Mouse (Mus musculus): ENCODE results near the gene 3110009E18Rik. TPM values are rescaled to one million over a fixed set of nuclear protein-coding genes. Genes with fewer than 3 reads are reported as not detected.

3110009E18Rik gene
- total and polyA plus RNA-seq, 3 experiments: 15.1 to 16.5 TPM; not detected in 1

DNA sequence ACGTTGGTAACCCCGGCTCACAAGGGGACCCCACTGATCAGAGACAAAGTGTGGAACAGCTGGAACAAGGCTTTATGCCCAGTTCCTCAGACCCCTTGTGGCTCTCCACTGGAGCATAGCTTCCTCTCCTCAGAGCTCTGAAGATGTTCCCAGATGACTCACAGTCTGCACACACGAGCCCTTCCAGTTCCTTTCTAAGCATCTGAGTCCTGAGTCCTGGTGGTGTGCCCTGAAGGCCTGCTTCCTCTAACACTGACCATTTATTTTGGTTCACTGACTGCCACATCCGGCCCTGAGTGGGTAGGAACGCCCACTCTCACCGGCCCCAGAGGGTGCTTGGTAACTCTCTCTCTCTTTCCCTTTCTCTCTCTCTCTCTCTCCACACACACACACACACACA, 21.5 kb upstream of the 3110009E18Rik start:
- no peak overlapping the region for H3K9ac ChIP-seq (ENCODE audit: control insufficient read depth, low read depth, low read length, poor library complexity, severe bottlenecking)
- DNase-seq (ENCODE audit: low read depth, low spot score): no peak
- no peaks in the 10 kb centered on the region for H3K79me2 ChIP-seq (ENCODE audit: control insufficient read depth, insufficient read depth, low read length, poor library complexity)
- H3K4me3 ChIP-seq (ENCODE audit: control insufficient read depth in 1 of 2, insufficient read depth in 1 of 2, low read depth in 2 of 2, low read length in 2 of 2): no peak overlapping the region
- H3K36me3 ChIP-seq (ENCODE audit: control insufficient read depth in 1 of 2, insufficient read depth in 2 of 2, low read length in 2 of 2): peaks cover 0 to 2% of the 10 kb centered on the region in 2 experiments; a peak in 1 of 4 replicates
- no peaks in the 10 kb centered on the region for H3K9me3 ChIP-seq (replicated peaks; ENCODE audit: insufficient read depth, low read length)
- peaks cover 0 to 15% of the 10 kb centered on the region in 2 experiments; a peak in 3 of 4 replicates for H3K4me1 ChIP-seq (ENCODE audit: control insufficient read depth in 1 of 2, insufficient read depth in 2 of 2, low read length in 2 of 2)
- no peak overlapping the region for H3K27ac ChIP-seq (ENCODE audit: control insufficient read depth, low read depth, low read length)
- no peaks in the 10 kb centered on the region for H3K27me3 ChIP-seq (ENCODE audit: control insufficient read depth in 1 of 2, insufficient read depth in 2 of 2, low read length in 2 of 2)
- TF ChIP-seq JUND (IDR thresholded peaks at IDR 0.05; ENCODE audit: low read depth, low read length) (no peak), POLR2AphosphoS2 (IDR thresholded peaks at IDR 0.05; ENCODE audit: low read length) (no peak), TCF12 (IDR thresholded peaks at IDR 0.05; ENCODE audit: low read depth, low read length) (no peak), TAL1 (IDR thresholded peaks at IDR 0.05; ENCODE audit: low read length) (no peak)

DNA sequence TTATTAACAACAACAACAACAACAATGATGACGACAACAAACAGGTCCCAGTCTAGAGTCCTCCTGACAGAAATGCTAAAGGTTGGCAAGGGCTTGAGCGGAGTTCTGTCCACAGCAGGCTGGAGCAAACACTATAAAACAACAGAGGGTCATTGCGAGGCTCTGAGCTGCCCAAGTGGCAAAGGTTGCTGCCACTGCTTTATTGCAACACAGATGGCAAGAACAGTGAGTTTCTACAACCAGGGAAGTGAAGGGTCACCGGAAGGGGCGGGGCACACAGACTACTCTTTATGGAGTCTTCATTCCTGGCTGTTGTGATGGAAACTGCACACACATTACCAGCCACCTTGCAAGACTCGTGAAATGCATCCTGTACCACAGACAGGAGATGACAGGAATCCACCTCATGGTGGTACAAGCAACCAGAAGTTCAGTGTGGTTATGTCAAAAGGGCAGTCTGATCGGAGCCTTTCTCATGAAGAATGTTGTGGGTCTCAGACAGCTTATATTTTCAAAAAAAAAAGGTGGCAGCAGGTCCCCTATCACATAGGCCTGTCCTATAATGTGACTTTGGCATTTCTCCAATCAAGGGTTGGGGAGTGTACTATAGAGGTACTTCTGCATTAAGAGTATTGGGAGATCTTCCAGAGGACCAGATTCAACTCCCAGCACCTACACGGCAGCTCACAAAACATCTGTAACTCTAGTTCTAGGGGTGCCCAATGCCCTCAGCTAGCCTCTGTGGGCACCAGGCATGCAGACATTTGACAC, 20.3 kb upstream of the 3110009E18Rik start:
- Histone ChIP-seq H3K4me1 (ENCODE audit: control insufficient read depth in 1 of 2, insufficient read depth in 2 of 2, low read length in 2 of 2) (peaks cover 3 to 14% of the 10 kb centered on the region in 2 experiments), H3K9ac (ENCODE audit: control insufficient read depth, low read depth, low read length, poor library complexity, severe bottlenecking) (no peak overlapping the region), H3K36me3 (ENCODE audit: control insufficient read depth in 1 of 2, insufficient read depth in 2 of 2, low read length in 2 of 2) (peaks cover 0 to 8% of the 10 kb centered on the region in 2 experiments; a peak in 2 of 4 replicates), H3K4me3 (ENCODE audit: control insufficient read depth in 1 of 2, insufficient read depth in 1 of 2, low read depth in 2 of 2, low read length in 2 of 2) (no peak overlapping the region), H3K9me3 (replicated peaks; ENCODE audit: insufficient read depth, low read length) (no peaks in the 10 kb centered on the region), H3K27me3 (ENCODE audit: control insufficient read depth in 1 of 2, insufficient read depth in 2 of 2, low read length in 2 of 2) (no peaks in the 10 kb centered on the region), H3K27ac (ENCODE audit: control insufficient read depth, low read depth, low read length) (no peak overlapping the region), H3K79me2 (ENCODE audit: control insufficient read depth, insufficient read depth, low read length, poor library complexity) (no peaks in the 10 kb centered on the region)
- TF ChIP-seq HCFC1 (IDR thresholded peaks at IDR 0.05; ENCODE audit: low read depth, low read length) (no peak), CHD2 (IDR thresholded peaks at IDR 0.05; ENCODE audit: low read length) (no peak), NELFE (IDR thresholded peaks at IDR 0.05; ENCODE audit: low read depth, low read length) (no peak), JUND (IDR thresholded peaks at IDR 0.05; ENCODE audit: low read depth, low read length) (no peak)
- DNase-seq (ENCODE audit: low read depth, low spot score): peak; percentile 59

DNA sequence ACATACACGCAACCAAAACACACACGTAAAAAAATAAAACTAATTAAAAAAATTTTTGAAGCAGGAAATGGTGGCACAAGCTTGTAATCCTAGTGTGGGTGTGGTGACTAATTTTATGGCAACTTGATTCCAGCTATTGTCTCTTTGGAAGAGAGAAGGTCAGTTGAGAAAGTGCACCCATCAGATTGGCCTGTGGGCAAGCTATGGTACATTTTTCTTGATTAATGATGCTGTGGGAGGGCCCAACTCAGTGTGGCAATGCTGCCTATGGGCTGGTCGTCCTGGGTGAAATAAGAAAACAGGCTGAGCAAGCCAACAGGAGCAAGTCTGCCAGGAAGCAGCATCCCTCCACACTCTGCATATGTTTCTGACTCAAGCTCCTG, 19.8 kb upstream of the 3110009E18Rik start:
- H3K27me3 ChIP-seq (ENCODE audit: control insufficient read depth in 1 of 2, insufficient read depth in 2 of 2, low read length in 2 of 2): no peaks in the 10 kb centered on the region
- DNase-seq (ENCODE audit: low read depth, low spot score): no peak

More for the DNA sequence above, 19.8 kb upstream of the 3110009E18Rik start:
- Histone ChIP-seq H3K27ac (ENCODE audit: control insufficient read depth, low read depth, low read length) (no peak overlapping the region), H3K79me2 (ENCODE audit: control insufficient read depth, insufficient read depth, low read length, poor library complexity) (no peaks in the 10 kb centered on the region), H3K36me3 (ENCODE audit: control insufficient read depth in 1 of 2, insufficient read depth in 2 of 2, low read length in 2 of 2) (peaks cover 0 to 11% of the 10 kb centered on the region in 2 experiments; a peak in 2 of 4 replicates), H3K9ac (ENCODE audit: control insufficient read depth, low read depth, low read length, poor library complexity, severe bottlenecking) (no peak overlapping the region), H3K4me1 (ENCODE audit: control insufficient read depth in 1 of 2, insufficient read depth in 2 of 2, low read length in 2 of 2) (peaks cover 4 to 16% of the 10 kb centered on the region in 2 experiments; a peak in 3 of 4 replicates), H3K4me3 (ENCODE audit: control insufficient read depth in 1 of 2, insufficient read depth in 1 of 2, low read depth in 2 of 2, low read length in 2 of 2) (no peak overlapping the region), H3K9me3 (replicated peaks; ENCODE audit: insufficient read depth, low read length) (no peaks in the 10 kb centered on the region)
- TF ChIP-seq CTCF (IDR thresholded peaks at IDR 0.05 in 2 of 3, conservative IDR thresholded peaks at IDR 0.05 in 1 of 3; ENCODE audit: control insufficient read depth in 1 of 3, insufficient read depth in 1 of 3, low read depth in 2 of 3, low read length in 3 of 3, poor library complexity in 1 of 3, severe bottlenecking in 1 of 3): no peak
- TF ChIP-seq UBTF (IDR thresholded peaks at IDR 0.05; ENCODE audit: borderline replicate concordance, insufficient read depth, low read depth, low read length): no peak
- no peak for TF ChIP-seq HCFC1 (IDR thresholded peaks at IDR 0.05; ENCODE audit: low read depth, low read length)
- TF ChIP-seq ETS1 (IDR thresholded peaks at IDR 0.05; ENCODE audit: low read depth, low read length): no peak
- no peak for TF ChIP-seq MEF2A (IDR thresholded peaks at IDR 0.05; ENCODE audit: extremely low read depth, insufficient replicate concordance, low read depth, low read length, poor library complexity, severe bottlenecking)
- TF ChIP-seq SIN3A (IDR thresholded peaks at IDR 0.05; ENCODE audit: low read length): no peak
- TF ChIP-seq NRF1 (IDR thresholded peaks at IDR 0.05; ENCODE audit: insufficient read depth, low read depth, low read length, poor library complexity, severe bottlenecking): no peak
- no peak for TF ChIP-seq RCOR1 (IDR thresholded peaks at IDR 0.05; ENCODE audit: low read depth, low read length)
- TF ChIP-seq EP300 (IDR thresholded peaks at IDR 0.05; ENCODE audit: low read depth in 1 of 2, low read length in 2 of 2): no peak
